Comparison of ENCODE assay signal across 18 mouse cellular contexts in genomic region chr2:68061341-68061740, GRCm38 (mm10).
"Had no signal": no experiment of that assay in that cellular context is flagged by ENCODE, and none has a peak within 500 bp of the region (broad histone marks: within the 10 kb centered on the region; RNA-seq: fewer than 3 reads in every experiment).

No protein-coding gene starts in this region.

- H3K9ac ChIP-seq: lung, embryonic 14.5 days; midbrain, embryonic 13.5 days; neural tube, embryonic 13.5 days; neural tube, embryonic 15.5 days had no signal

- H3K4me2 ChIP-seq: lung, embryonic 14.5 days; midbrain, embryonic 13.5 days; neural tube, embryonic 13.5 days; neural tube, embryonic 15.5 days had no signal

- H3K4me1 ChIP-seq: midbrain, embryonic 10.5 days; midbrain, embryonic 13.5 days; neural tube, embryonic 13.5 days; neural tube, embryonic 15.5 days had no signal

- H3K4me3 ChIP-seq: midbrain, embryonic 10.5 days; midbrain, embryonic 13.5 days; myocyte; neural tube, embryonic 13.5 days; neural tube, embryonic 15.5 days had no signal

- H3K27me3 ChIP-seq: midbrain, embryonic 13.5 days; neural tube, embryonic 13.5 days; neural tube, embryonic 15.5 days had no signal

- ATAC-seq: midbrain, embryonic 13.5 days; midbrain, embryonic 16.5 days had no signal

- H3K36me3 ChIP-seq: midbrain, embryonic 10.5 days; midbrain, embryonic 13.5 days; neural tube, embryonic 13.5 days; neural tube, embryonic 15.5 days had no signal

- DNase-seq: lung, adult 18-20 months; lung, embryonic 14.5 days; lung, postnatal 10 days; lung, postnatal 4 days; retina, postnatal 1 day; right cerebral cortex, adult 18-20 months; right cerebral cortex, postnatal 25 days; right cerebral cortex, postnatal 4 days; spleen, adult 18-20 months; thymus, adult 18-20 months; thymus, postnatal 14 days; thymus, postnatal 36 days had no signal

- H3K9me3 ChIP-seq: midbrain, embryonic 10.5 days; midbrain, embryonic 13.5 days; neural tube, embryonic 13.5 days; neural tube, embryonic 15.5 days had no signal

- H3K27ac ChIP-seq: midbrain, embryonic 10.5 days; midbrain, embryonic 13.5 days; neural tube, embryonic 13.5 days; neural tube, embryonic 15.5 days had no signal
